Mouse (Mus musculus) R1 (cell line): ENCODE results near the gene Guf1.

Experiments
- DNase-seq: peaks from one replicate; pipeline ENCODE4 v3.0.0-alpha.2; 2018; ENCODE audit warnings: low read depth, low spot score

Guf1 gene

DNA sequence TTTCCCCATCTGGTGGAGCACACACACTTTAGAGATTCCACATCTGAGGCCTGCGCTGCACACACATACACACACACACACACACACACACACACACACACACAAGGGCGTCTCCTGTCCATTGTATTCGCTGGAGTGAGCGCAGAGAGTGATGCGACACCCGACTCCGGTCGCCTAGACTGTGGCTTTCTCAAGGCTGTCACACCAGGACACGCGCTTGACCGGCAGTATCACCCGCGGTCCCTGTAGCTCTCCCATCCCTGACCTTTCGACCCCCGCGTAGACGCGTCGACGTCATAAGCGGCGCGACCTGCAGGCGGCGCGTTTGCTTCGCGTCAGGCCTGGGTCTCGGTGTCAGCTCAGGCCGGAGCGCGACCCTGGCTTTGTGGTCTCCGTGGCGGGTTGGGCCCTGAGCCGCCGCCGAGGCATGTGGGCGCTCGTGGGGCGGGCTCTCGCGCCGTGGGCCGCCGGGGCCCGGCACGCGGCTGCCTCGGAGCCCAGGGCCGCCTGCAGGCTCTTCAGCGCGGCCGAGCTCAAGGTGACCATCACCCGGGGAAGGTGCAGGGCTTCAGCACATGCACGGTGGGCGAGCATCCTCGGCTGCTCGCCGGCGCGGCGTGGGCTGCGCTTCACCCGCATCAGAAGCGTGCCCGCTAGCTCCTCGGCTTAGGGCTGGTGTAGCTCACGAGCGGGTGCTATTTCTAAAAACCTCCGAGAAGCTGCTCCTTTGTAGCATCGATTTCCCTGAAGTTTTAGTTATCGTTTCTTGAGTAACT lies at the start of gene Guf1:
Gene Guf1, plus strand, starts transcription at position 296 of the 776 bp plus-strand sequence.
- DNase-seq, result peak; percentile 92

DNA sequence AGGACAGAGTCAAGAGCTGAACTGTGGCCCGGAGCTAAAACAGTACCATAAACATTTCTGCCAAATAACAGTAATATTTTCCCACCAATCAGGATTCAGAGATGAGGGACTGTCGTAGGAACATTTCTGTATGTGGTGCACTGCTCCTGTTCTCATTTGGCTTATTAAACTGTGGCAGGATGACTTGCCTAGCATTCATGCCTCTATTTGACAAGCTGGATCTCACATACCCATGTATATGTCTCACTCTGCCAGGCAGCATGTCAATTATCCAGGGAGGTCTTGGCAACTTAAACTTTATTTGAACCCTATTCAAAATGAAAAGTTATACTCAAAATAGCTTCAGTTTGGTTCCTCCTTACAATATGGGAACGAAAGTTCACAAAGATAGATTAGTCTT lies 49.7 kb upstream of the Guf1 start:
- DNase-seq, result no peak

DNA sequence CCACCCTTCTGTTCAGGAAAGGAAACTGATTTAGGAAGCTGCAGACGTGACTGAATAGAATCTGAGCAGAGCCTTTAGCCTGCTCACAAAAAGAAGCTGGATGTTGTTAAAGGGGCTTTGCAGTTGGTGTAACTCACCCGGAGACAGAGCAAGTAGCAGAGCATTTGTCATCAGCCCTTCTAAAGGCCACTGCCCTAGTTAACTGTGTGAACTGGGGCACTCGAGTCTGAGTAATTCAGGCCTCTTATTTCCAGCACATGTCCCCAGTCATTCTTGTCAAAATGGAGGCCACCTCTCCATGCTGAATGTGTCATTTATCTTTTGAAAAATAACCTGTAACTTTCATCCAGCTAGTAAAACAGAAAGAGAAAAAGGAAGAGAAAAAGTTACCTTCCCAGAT lies 45.1 kb upstream of the Guf1 start:
- no peak for DNase-seq

DNA sequence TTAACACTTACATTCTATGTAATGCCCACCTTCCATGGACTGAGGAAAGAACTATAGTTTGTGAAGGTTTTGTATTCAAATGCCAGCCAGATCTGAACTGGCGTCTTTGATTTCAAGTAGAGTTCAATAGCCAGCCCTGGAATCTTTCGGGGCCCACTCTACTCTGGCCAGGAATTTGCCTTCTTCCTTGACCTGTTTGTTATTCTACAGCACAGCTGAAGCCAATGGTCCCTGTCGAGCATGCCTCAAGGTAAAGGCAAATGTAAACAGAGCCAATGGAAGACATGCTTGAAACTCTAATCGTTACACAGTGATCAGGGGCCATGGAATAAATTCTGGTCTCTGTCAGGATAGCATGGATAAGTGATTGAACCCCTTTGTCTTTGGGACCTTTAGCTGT lies 44.5 kb upstream of the Guf1 start:
- DNase-seq, result no peak

DNA sequence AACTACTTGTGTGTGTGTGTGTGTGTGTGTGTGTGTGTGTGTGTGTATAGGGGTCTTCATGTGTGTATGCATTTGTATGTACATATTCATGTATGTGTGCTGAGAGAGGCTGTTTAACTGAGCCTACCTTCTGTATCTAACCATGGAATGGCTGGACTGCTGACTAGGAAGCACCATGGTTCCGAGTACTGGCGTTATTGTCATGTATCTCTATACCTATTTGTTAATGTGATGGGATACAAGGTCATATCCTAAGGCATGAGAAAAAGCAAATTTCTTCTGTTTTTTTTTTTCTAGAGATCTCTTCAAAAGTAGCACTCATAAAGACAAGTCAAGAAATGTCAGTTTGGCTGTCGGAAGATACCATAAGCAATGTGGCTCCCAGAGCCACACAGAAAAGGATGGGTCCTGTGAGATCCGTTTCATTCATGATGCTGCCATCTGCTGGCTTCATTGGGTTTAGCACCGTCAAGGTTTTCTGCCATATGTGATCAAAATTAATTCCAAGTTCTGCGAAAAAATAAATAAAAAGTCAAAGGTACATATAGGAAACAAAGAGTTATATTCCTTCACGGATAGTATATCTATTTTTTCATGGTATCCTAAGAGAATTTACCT lies 36.0 kb upstream of the Guf1 start:
- DNase-seq, result peak; percentile 54

DNA sequence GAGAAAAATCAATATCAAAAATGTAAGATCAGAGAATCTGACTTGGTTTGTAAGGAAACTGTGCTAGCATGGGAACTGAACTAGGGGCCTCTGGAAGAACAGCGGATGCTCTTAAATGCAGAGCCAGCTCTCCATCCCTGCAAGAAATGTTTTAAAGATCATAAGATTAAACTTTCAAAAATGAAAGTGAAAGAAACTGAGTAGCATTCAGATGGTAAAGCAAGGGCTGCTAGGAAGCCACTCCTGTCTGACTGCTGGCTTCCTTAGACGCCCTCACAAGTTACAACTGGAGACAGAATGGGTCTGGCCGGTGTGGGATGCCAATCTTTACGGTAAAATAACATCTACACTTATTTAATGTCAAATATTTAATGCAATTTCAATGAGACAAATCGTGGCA lies 34.7 kb upstream of the Guf1 start:
- no peak for DNase-seq

DNA sequence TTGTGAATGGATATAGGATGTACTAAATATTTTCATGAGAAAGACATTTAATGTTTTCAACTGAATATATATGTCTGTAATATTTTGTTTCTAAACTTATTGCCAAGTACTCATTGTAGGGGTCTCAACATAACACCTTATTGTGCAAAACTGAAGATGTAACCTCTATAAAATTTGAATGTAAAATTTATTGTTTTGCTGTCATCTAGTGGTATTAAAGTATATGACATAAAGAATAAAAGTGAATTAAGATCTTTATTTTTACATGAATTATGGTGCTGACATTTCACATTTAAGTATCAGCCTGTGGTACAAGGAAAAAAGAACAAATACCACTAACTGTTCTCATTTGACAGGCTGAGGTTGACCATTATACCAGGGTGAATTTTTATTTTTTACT lies 32.8 kb upstream of the Guf1 start:
- DNase-seq, result no peak

DNA sequence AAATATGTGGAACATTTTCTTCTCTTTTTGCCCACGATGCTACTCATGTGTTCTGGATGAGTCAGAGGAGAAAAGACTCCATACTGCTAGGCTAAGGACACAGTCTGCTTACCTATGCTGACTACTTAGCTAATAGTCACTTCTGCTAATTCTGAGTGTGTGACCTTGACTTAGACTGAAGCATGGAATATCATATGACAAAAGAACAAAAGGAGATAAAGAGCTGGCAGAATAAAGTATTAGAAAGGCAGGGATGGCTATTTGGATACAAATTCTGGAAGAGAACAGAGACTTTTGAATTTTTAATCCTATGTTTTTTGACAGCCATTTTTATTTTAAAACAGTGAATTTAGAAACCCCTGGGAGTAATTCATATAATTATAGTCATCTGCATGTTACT lies 15.0 kb upstream of the Guf1 start:
- no peak for DNase-seq

DNA sequence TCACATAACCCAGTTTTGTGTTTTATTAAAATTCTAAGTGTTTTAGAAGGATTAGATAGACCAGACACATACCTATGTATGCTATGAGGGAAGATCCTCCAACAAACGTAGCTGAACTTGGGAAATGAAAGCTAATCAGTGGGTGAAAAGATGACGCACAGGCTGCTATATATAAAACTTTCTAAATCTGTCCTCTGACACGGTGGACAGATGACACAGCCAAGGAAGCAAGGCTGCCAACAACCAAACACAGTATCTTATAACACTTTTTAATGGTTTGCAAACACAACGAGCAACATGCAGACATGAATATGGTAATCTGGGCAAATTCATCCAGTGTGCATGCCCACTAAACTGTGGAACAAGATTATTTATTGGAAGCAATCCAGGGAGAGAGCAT lies 14.2 kb upstream of the Guf1 start, which contains the start of gene Yipf7:
Gene Yipf7, minus strand, starts transcription at position 160 of the 400 bp plus-strand sequence.
- no peak for DNase-seq

DNA sequence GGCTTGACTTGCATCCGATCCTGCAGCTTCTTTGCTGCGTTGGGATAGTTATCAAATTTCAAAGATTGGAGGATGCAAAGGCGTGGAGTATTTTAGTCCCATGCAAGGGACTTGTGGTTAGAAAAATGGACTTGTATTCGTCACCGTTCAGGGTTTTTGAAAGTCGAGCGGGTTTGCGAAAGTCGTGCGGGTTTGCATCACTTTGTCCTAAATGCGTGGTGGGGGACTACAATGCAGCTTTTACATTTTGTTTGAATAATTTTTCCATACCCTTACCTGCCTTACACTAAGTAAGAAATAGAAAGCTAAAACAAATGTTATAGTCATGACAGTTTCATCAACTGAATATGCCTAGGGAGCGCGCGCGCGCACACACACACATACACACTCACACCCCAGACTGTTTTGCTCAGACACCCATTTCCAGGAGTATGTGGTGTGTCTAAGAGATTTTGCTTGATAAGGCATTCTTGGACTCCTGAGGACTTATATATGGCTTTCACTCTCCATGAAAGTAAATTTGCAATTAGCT lies 747 bp downstream of the Guf1 start:
- DNase-seq, result peak; percentile 33

DNA sequence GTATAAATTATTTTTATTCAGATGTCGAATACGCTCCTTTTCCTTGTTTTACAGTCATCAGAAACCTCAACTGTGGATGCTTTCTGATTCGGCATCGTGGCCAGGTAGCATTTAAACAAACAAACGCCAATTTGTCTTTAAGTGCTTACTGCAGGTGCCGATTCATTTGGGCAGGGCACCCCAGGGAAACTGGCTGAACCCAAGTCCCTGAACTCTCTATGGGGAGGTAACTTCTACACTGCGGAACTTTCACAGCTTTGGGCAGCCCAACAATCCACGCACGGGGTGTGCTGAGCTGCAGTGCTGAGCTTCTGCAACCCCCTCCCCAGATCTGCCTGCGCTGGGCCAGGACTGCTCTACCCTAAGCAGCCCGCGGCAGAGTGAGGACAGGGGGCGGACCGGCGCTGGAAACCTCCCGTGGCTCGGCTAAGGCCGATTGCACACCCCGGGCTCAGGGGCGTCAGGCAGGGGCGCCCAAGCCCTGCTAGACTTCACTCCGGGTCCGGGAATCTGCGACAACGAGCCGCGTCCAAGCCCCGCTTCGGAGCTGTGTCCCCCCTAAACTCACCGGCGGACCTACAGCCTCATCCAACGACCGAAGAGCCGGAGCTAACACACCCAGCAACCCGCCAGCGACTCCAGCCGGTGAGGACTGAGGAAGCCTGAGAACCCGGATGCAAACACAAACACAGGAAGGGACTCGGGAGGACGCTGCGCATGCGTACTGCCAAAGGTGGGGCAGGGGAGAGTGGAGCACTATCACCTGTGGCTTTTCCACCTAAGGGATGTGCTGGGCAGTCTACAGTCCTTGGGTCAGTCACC lies 35.1 kb downstream of the Guf1 start, which contains the start of gene Gnpda2:
Gene Gnpda2, minus strand, starts transcription at position 701 of the 822 bp plus-strand sequence.
- DNase-seq, result peak; percentile 95

DNA sequence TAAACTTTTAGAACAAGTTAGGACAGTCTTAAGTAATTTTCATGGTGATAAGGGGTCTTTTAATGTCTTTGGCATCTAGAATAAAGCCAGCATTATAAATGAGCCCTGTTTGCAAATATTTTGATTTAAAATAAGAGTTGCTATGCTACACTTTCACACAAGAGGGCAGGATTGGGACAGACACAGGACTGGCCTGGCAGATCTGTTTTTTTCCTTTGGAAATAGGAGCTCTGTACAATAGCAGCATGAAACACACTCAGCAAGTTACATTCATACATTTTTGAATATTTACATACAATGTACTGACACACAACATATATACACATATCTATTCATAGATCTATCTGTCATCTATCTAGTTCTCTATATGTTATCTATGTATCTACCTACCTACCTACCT lies 44.3 kb downstream of the Guf1 start:
- peak; percentile 17 for DNase-seq

DNA sequence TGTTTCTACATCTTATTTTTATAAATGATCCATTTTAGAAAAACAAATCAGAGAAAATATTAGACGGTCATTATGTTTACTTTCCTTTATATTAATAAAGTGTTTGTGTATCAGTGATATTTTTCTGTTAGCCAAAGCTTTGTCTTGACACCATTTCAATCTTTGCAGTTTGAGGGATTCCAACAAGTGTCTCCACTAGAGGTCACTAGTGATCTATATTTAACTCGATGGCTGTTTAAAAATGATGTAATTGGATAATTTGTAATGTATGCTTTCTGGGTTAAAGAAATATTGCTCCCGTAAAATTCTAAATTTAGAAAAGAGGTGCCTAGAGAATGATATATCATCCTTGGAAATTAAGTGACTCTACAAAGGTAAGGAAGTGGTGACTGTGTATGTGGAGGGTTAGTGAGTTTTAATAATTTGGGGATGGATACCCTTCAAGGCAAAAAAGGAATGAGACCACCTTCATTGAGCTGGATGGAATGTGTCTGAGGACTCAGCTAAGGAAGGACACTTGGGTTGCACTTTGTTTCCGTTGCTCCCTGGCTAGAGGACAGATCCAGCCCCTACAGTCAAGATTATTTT lies 56.6 kb downstream of the Guf1 start:
- peak; percentile 25 for DNase-seq

DNA sequence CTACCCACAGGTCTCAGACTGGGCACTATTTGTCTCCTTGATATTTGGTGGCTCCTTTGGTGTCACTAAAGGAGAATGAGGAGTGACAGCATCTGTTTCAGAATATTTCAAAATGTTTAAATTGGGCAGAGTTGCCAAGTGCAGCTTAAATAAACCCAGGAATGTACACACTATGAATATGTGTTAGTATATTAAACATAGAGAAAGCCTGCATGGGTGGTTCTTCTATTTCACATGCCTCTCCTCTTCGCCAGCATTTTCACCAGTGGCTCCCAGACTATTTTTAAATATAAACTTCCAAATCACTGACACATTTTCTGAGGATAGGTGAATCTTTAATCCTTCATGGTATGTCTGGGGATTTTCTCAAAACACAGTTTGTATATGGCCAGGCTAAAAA lies 64.2 kb downstream of the Guf1 start:
- DNase-seq, result no peak
